Mouse (Mus musculus) heart, postnatal 0 days (tissue): ENCODE data around the gene Tcap.

Source experiments
- CTCF ChIP-seq: IDR thresholded peaks from 2 replicates; pipeline ENCODE4 v1.5.1; 2016; ENCODE audit warnings: antibody characterized with exemption, control low read depth, low read depth
- EP300 ChIP-seq: IDR thresholded peaks from 2 replicates; pipeline ENCODE4 v1.6.1; 2016; ENCODE audit warnings: antibody characterized with exemption, low read depth

DNA sequence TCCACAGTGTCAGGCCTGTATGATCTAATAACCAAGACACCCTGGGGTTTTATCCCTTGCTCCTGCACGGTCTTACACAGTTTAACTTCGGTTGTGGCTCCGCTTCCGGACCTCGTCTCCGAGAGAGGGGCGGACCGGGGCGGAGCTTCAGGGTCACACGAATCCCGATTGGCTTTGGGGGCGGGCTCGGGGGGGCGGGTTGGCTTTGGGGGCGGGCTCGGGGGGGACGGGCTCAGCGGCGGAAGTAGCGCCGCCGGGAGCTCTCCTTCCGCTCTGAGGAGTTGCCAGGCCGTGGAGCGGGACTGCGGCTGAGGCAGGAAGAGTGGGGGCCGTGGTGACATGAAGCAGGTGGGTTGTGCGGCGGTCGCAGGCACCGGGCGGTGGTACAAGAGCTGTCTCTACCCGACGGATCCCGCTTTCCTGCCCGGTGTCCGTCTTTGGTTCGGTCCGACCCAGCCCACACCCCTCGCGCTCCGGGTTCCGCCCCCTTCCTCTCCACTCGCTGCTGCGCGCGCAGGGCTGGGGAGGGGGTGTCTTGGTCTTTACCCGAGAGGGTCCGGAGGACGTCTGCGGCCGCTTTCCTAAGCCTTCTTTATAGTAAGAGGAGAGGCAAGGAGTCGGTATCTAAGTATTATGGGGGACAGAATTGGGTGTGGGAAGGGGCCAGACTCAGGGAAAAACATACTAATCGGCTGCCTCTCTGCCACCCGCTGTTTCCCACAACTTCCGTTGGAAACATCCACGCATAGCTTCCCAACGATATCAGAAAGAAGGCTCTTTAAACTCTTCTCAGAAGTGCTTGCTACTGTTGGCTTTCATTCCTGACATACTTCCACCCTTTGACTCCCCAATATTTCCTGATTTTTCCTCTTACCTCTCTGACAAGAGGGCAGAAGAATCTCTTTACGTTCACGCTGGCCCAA is 25.2 kb upstream of the Tcap start, which contains the start of gene Stard3:
- TF ChIP-seq CTCF (no peak), EP300 (no peak)
